Mouse (Mus musculus): ENCODE measurements around the gene Usp24. TPM values are rescaled to one million over a fixed set of nuclear protein-coding genes. Genes with fewer than 3 reads are reported as not detected.
"Not testable (repeated sequence)": the region's sequence is repeated elsewhere in the genome, so short reads cannot be mapped to it uniquely, and the experiment has no call there.

Gene Usp24
- total RNA-seq, 2 experiments from 2014 or later = 43.1 to 44.0 TPM

DNA sequence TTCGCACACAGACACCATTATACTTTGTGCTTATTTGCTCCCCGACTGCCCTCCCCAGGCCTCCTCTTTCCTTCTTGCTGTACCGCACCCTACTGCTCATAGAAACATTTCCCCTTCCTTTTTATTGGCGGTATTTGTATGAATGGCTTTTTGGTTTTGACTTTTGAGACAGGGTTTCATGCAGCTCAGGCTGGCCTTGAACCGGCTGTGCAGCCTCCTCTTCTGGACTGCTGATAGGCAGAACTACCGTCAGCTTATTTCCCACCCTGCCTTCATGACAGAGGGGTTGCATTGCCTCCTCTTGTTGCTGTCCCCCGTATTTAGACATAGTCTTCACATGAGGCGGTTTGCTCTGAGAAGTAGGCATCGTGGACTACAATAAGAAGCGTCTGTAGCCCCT is 6.8 kb downstream of the Usp24 start:
- no peak for TF ChIP-seq CTCF (IDR thresholded peaks at IDR 0.05)
- H3K27ac ChIP-seq = no peak overlapping the region
- intact Hi-C loops (cut with DNase I) = no loop called here
- DNase-seq (ENCODE audit: extremely low spot score in 1 of 2, low spot score in 2 of 2) = no peak
- no peak overlapping the region for H3K4me3 ChIP-seq

DNA sequence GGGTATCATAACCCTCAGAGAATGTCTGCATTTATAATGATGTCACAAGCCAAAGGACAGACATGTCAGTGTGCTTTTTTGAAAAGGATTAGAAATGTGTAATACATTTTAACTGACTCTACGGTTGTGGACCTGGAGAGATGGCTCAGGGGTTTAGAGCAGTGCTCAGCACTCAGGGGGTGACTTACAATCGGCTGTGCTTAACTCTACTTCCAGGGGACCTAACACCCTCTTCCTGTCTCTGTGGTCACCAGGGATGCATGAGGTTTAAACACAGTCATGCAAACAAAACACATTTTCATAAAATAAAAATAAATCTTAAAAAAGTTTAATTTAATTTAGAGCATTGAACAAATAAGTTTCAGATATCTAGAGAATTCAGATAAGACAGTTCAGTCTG is 7.3 kb downstream of the Usp24 start:
- intact Hi-C loops (cut with DNase I) = no loop called here
- DNase-seq (ENCODE audit: extremely low spot score in 1 of 2, low spot score in 2 of 2) = no peak
- Histone ChIP-seq H3K27ac (no peak overlapping the region), H3K4me3 (no peak overlapping the region)
- no peak for TF ChIP-seq CTCF (IDR thresholded peaks at IDR 0.05)

DNA sequence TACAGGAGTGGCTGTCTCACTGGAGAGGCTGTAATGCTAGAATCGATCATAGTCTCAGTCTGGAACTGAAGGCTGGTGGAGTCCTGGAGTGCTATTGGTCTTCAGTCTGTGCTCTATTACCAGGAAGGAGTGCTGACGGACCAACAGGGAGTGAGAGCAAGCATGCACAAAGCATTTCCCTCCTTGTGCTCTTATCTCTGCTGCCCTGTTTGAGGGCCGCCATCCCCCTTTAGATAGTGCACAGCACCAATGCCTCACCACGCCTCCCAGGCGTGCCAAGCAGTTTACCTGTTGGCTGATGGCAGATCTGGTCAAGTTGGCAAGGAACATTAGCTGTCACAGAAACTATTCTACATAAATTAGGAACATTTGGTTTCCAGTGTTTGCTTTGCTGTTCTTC is 11.4 kb downstream of the Usp24 start:
- intact Hi-C loops (cut with DNase I) = no loop called here
- Histone ChIP-seq H3K4me3 (no peak overlapping the region), H3K27ac (no peak overlapping the region)
- no peak for TF ChIP-seq CTCF (IDR thresholded peaks at IDR 0.05)
- DNase-seq (ENCODE audit: extremely low spot score in 1 of 2, low spot score in 2 of 2) = no peak

DNA sequence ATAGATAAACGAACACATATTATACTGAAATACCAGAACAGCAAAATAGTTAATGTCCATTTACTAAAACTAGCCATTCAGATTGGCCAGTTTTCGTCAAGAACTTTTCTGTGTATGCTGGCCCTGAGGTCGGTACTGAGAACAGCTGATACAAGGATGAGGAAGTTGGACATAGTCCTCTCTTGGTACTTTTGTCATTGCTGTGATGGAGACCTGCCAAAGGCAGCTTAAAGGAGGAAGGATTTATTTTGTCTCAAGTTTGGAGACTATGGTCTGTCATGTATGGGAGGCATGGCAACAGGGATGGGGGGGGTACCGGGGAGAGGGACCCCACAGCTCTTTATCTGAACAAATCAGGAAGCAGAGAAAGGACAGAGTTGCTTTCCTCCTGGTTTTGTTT is 12.7 kb downstream of the Usp24 start:
- Histone ChIP-seq H3K27ac (no peak overlapping the region), H3K4me3 (no peak overlapping the region)
- no peak for TF ChIP-seq CTCF (IDR thresholded peaks at IDR 0.05)
- intact Hi-C loops (cut with DNase I) = no loop called here
- DNase-seq (ENCODE audit: extremely low spot score in 1 of 2, low spot score in 2 of 2) = no peak

DNA sequence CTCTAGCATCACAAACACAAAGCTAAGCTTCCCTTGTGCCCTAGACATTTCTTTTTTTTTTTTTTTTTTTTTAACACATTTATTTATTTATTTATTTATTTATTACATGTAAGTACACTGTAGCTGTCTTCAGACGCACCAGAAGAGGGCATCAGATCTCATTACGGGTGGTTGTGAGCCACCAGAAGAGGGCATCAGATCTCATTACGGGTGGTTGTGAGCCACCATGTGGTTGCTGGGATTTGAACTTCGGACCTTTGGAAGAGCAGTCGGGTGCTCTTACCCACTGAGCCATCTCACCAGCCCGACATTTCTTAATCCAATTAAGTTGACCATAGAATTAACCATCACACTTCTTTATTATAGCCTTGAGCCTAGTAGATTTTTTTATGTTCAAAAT is 13.2 kb downstream of the Usp24 start:
- H3K27ac ChIP-seq; H3K4me3 ChIP-seq; DNase-seq (ENCODE audit: extremely low spot score in 1 of 2, low spot score in 2 of 2); intact Hi-C loops (cut with DNase I): not testable (repeated sequence)

DNA sequence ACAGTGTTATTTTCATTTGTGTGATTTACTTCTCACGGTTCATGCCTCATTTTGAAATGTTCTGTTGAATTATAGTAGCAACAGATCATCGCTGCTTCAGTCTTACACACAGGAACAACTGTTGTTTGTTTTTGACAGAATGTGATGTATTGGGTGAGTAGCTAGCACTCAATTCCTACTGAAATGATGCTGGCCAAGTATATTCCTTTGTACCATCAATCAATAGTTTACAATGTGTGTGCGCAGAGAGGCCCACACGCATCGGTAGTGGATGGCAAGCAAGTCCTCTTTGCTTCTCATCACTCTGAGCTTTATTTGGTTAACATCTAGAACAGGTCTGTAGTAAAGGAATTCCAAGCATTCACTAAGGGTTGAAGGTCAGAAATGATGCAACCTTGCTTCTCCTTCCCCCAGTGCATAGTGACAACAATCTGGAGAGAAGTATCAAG is 14.4 kb downstream of the Usp24 start:
- Histone ChIP-seq H3K4me3 (no peak overlapping the region), H3K27ac (no peak overlapping the region)
- intact Hi-C loops (cut with DNase I) = no loop called here
- DNase-seq (ENCODE audit: extremely low spot score in 1 of 2, low spot score in 2 of 2) = no peak
- TF ChIP-seq CTCF (IDR thresholded peaks at IDR 0.05) = no peak

DNA sequence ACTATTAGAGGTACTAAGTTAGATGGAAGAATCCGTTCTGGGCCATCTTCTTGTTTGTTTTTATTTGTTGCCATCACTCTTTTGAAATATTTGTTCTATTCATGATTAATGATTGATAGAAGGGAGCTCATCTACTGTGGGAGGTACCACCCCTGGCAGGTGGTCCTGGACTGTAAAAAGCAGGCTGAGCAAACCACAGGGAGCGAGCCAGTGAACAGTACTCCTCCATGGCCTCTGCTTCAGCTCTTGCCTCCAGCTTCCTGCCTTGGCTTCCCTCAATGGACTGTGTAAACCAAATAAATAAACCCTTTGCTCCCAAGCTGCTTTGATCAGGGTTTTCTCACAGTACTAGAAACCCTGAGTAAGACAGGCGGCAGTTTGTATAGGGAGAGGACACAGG is 17.1 kb downstream of the Usp24 start:
- DNase-seq (ENCODE audit: extremely low spot score in 1 of 2, low spot score in 2 of 2) = no peak
- no peak overlapping the region for H3K4me3 ChIP-seq
- TF ChIP-seq CTCF (IDR thresholded peaks at IDR 0.05) = no peak
- intact Hi-C loops (cut with DNase I) = no loop called here
- H3K27ac ChIP-seq = no peak overlapping the region

DNA sequence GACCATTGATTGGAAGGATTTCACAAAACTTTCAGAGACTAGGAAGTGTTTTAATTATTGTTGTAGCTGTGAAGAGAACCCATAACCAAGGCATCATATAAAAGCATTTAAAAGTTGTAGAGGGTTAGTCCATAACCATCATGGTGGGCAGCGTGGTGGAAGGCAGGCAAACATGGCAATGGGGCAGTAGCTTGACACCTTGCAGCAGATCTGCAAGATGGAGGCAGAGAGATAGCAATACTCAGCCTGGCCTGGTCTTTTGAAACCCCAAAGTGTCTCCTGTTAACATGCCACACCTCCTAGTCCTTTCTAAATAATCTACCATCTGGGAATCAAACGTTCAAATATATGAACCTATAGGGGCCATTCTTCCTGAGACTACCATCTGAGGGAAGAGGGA is 17.6 kb downstream of the Usp24 start:
- no peak for TF ChIP-seq CTCF (IDR thresholded peaks at IDR 0.05)
- intact Hi-C loops (cut with DNase I) = no loop called here
- no peak overlapping the region for H3K4me3 ChIP-seq
- H3K27ac ChIP-seq = no peak overlapping the region
- no peak for DNase-seq (ENCODE audit: extremely low spot score in 1 of 2, low spot score in 2 of 2)

DNA sequence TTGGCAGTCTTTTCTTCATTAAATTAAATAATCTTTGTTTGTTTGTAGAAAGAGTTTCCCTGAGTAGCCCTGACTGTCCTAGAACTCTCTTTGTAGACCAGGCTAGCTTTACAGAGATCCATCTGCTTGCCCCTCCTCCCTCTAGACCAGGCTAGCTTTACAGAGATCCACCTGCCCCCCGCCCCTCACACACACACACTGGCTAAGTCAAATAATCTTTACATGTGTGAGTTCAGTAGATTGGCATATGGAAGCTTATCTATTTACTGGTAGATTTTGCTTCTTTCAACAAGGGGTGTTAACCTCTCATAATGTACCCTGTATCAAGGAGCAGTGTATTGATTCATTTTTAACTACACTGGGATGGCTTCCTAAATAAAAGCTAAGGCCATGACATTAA is 19.8 kb downstream of the Usp24 start:
- H3K27ac ChIP-seq = no peak overlapping the region
- no peak for TF ChIP-seq CTCF (IDR thresholded peaks at IDR 0.05)
- intact Hi-C loops (cut with DNase I) = no loop called here
- no peak overlapping the region for H3K4me3 ChIP-seq
- DNase-seq (ENCODE audit: extremely low spot score in 1 of 2, low spot score in 2 of 2) = no peak

DNA sequence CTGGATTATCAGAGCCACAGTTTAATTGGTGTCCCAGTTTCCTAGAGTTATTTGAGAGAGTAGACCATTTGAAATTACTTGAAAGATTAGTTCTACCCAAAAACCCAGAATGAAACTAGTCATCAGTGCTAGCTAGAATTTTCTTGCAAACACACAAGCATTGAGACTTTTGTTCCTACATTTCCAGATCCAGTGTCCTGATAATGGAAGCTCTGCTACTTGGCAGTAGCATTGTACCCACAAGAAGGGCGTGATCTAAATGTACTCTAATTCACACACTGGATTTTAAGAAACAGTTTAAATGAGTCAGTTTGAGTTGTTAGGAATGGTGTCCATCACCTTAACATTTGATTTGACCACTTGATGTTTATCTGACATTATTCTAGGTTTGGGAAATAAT is 31.7 kb downstream of the Usp24 start:
- DNase-seq (ENCODE audit: extremely low spot score in 1 of 2, low spot score in 2 of 2) = no peak
- intact Hi-C loops (cut with DNase I) = no loop called here
- TF ChIP-seq CTCF (IDR thresholded peaks at IDR 0.05) = no peak
- Histone ChIP-seq H3K27ac (no peak overlapping the region), H3K4me3 (no peak overlapping the region)

DNA sequence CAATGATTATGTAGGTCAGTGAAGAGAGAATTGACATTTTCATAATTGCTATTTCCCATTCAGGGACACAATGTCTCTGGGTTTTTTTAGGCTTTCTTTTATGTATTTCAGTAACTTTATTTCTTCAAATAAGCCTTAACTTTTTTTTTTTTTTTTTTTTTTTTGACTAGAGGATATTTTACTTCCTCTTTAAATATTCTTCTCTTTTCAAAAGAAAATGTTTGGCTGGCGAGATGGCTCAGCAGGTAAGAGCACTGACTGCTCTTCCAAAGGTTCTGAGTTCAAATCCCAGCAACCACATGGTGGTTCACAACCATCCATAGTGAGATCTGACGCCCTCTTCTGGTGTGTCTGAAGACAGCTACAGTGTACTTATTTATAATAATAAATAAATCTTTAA is 39.0 kb downstream of the Usp24 start:
- H3K27ac ChIP-seq; DNase-seq (ENCODE audit: extremely low spot score in 1 of 2, low spot score in 2 of 2); intact Hi-C loops (cut with DNase I); H3K4me3 ChIP-seq: not testable (repeated sequence)

DNA sequence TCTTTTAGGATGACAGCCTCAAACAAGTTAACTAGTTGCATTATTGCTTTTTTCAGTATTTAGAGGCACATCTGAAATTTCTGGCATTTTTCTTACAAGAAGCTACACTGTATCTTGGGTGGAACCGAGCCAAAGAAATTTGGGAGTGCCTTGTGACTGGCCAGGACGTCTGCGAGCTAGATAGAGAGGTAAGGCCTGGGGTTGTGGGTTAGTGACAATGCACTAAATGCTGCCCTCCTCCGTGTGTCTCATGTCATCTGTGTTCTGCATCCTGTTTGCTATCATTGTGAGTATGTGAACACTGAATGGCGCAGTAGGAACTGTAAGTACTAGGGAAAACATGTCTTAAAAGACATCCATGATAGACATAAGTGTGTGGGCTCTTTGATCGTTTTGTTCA is 54.0 kb downstream of the Usp24 start:
- Histone ChIP-seq H3K4me3 (no peak overlapping the region), H3K27ac (no peak overlapping the region)
- no peak for TF ChIP-seq CTCF (IDR thresholded peaks at IDR 0.05)
- intact Hi-C loops (cut with DNase I) = no loop called here
- DNase-seq (ENCODE audit: extremely low spot score in 1 of 2, low spot score in 2 of 2) = no peak

DNA sequence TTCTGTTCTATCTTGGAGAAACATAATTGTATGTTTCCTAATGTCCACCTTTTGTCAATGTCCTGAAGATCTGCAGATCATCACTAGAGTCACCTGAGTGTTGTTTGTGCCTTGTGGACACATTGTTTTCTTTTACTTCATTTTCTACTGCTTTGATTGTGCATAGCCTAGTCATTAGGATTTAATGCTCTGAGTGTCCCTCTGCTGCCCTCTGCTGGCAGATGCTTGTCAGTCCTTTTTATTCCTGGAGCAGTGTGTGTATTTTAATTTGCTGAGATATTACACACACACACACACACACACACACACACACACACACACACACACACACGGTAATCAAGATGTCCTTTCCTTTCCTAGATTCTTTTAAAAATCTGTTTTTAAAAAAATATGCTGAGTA is 59.8 kb downstream of the Usp24 start:
- DNase-seq (ENCODE audit: extremely low spot score in 1 of 2, low spot score in 2 of 2) = peak; percentile 80 to 82
- no peak overlapping the region for H3K4me3 ChIP-seq
- intact Hi-C loops (cut with DNase I) = loop anchor here (1.0 to 2.0 kb wide), 2 partner anchors 147 to 1223 kb away; no protein-coding TSS in a partner anchor

More for the DNA sequence above, 59.8 kb downstream of the Usp24 start:
- peak; percentile 78 for TF ChIP-seq CTCF (IDR thresholded peaks at IDR 0.05)
- no peak overlapping the region for H3K27ac ChIP-seq

Measured in left cerebral cortex, adult 2 months (tissue).